Mouse (Mus musculus) megakaryocyte-erythroid progenitor cell, adult 5-6 weeks (primary cell): ENCODE data around the gene Gbp9. TPM values are rescaled to one million over a fixed set of nuclear protein-coding genes. Genes with fewer than 3 reads are reported as not detected.
"Not testable (repeated sequence)": the region's sequence is repeated elsewhere in the genome, so short reads cannot be mapped to it uniquely, and the experiment has no call there.

Experiments used
- ATAC-seq: replicated peaks from 2 replicates; pipeline ENCODE4 v1.8.0; 2016; ENCODE audit warnings: mild to moderate bottlenecking, inconsistent platforms; ENCODE audit not compliant: severe bottlenecking, poor library complexity, low FRiP score, low TSS enrichment
- total RNA-seq, 2 experiments: library from RNA; stranded (forward) in 1 of 2; stranded (reverse) in 1 of 2; fragments of 200-1000, 215-1000 nt in 1 of 2; fragments of >200 nt in 1 of 2; fragmentation: Nextera tagmentation in 1 of 2; gene quantifications; 2 replicates each; pipeline ENCODE4 v1.2.3; 2014 to 2017

Gene Gbp9
- total RNA-seq (2014; fragmentation: Nextera tagmentation) (2.0 and 5.0 TPM in 2 replicates), total RNA-seq (2017) (1.2 TPM in 1 of 2 replicates, not detected in the other)

- ATAC-seq: not testable (repeated sequence)
Measured at GRCm38 (mm10) chr5:105139409-105140088, at the start of gene Gbp9, which contains the start of the genes Gbp8 and Gbp4. Gene Gbp9, minus strand, starts transcription at chr5:105139539. Gene Gbp8, minus strand, starts transcription at chr5:105139540. Gene Gbp4, minus strand, starts transcription at chr5:105139586.

- ATAC-seq: no peak
Measured at GRCm38 (mm10) chr5:105181446-105181845, 42.1 kb upstream of the Gbp9 start.

- ATAC-seq: no peak
Measured at GRCm38 (mm10) chr5:105156582-105156981, 17.2 kb upstream of the Gbp9 start.

GRCm38 (mm10) chr5:105154049-105154448 lies 14.7 kb upstream of the Gbp9 start:
- no peak for ATAC-seq

GRCm38 (mm10) chr5:105148062-105148461 lies 8.7 kb upstream of the Gbp9 start:
- ATAC-seq: not testable (repeated sequence)

GRCm38 (mm10) chr5:105146447-105146846 lies 7.1 kb upstream of the Gbp9 start:
- no peak for ATAC-seq

- not testable (repeated sequence) for ATAC-seq
Measured at GRCm38 (mm10) chr5:105145731-105146130, 6.4 kb upstream of the Gbp9 start.

- ATAC-seq: not testable (repeated sequence)
Measured at GRCm38 (mm10) chr5:105140089-105140810, 911 bp upstream of the Gbp9 start.

GRCm38 (mm10) chr5:105138906-105139305 lies 433 bp downstream of the Gbp9 start:
- ATAC-seq: no peak

- ATAC-seq: not testable (repeated sequence)
Measured at GRCm38 (mm10) chr5:105136706-105137304, 2.5 kb downstream of the Gbp9 start.

- ATAC-seq: not testable (repeated sequence)
Measured at GRCm38 (mm10) chr5:105121731-105122130, 17.6 kb downstream of the Gbp9 start.

GRCm38 (mm10) chr5:105115740-105116139 lies 23.6 kb downstream of the Gbp9 start:
- ATAC-seq: no peak

GRCm38 (mm10) chr5:105114696-105115095 lies 24.6 kb downstream of the Gbp9 start:
- no peak for ATAC-seq

GRCm38 (mm10) chr5:105113656-105114055 lies 25.7 kb downstream of the Gbp9 start:
- no peak for ATAC-seq

GRCm38 (mm10) chr5:105110271-105110852 lies 29.0 kb downstream of the Gbp9 start:
- not testable (repeated sequence) for ATAC-seq

GRCm38 (mm10) chr5:105109775-105110174 lies 29.6 kb downstream of the Gbp9 start:
- ATAC-seq: not testable (repeated sequence)

GRCm38 (mm10) chr5:105105689-105106088 lies 33.6 kb downstream of the Gbp9 start:
- not testable (repeated sequence) for ATAC-seq

- ATAC-seq: no peak
Measured at GRCm38 (mm10) chr5:105081900-105082299, 57.4 kb downstream of the Gbp9 start.

GRCm38 (mm10) chr5:105068356-105068755 lies 71.0 kb downstream of the Gbp9 start:
- not testable (repeated sequence) for ATAC-seq

GRCm38 (mm10) chr5:105064443-105064842 lies 74.9 kb downstream of the Gbp9 start:
- not testable (repeated sequence) for ATAC-seq
